Mouse (Mus musculus): ENCODE measurements at regions not wholly inside any gene's neighbourhood (a gene's known extent, or its start where the extent isn't known, plus 50 kb on each side); places are given as distances from the start of the nearest gene placed in this dataset.

DNA sequence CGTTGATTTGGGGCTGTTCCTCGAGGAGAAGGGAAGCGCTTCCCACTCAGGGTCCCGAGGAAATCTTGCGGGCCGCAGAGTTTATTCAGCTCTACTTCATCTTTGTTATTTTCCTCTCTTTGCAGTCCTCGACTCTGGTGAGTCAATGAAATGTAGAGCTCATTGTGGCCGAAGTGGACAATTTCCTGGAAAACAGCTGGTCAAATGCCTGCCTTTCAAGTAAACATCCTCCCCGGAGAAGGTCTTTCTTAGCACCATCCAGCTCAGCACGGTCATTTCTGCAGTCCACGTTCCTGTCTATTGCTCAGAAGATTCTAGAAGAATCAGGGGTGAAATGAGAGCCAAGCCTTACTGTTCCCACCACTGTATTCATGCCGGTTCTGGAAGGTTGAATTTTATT is 133.0 kb downstream of the Bcas1 start:
- Histone ChIP-seq H3K27ac (ENCODE audit: insufficient read depth, low read depth) (no peak overlapping the region), H3K4me1 (ENCODE audit: control insufficient read depth in 1 of 2, insufficient read depth in 2 of 2) (peaks cover 0 to 7% of the 10 kb centered on the region in 2 experiments; a peak in 2 of 4 replicates), H3K4me3 (replicated peaks in 1 of 3; ENCODE audit: low read depth in 2 of 3, low read length in 2 of 3, poor library complexity in 1 of 3) (no peak overlapping the region), H3K9me3 (replicated peaks; ENCODE audit: low read length) (no peaks in the 10 kb centered on the region), H3K4me2 (ENCODE audit: insufficient read depth, low read depth, poor library complexity, severe bottlenecking) (no peak overlapping the region), H3K79me2 (replicated peaks; ENCODE audit: control insufficient read depth, extremely low read depth, insufficient read depth, poor library complexity, severe bottlenecking) (no peaks in the 10 kb centered on the region), H3K27me3 (replicated peaks) (no peaks in the 10 kb centered on the region), H3K36me3 (replicated peaks in 1 of 2; ENCODE audit: control insufficient read depth in 1 of 2, insufficient read depth in 1 of 2, low read length in 1 of 2) (no peaks in the 10 kb centered on the region), H3K9ac (ENCODE audit: insufficient read depth, low read depth) (no peak overlapping the region)
- in situ Hi-C loops (cut with MboI; ENCODE audit: low pct_ligation_motif_present, low pct_unique_long_range_greater_than_20kb, low sequenced_read_pairs), result no loop called here
- dilution Hi-C loops (cut with MboI; ENCODE audit: extremely low pct_ligation_motif_present, extremely low pct_unique_long_range_greater_than_20kb, low sequenced_read_pairs), result no loop called here
- no peak for DNase-seq (ENCODE audit: extremely low read depth)
- no peak for TF ChIP-seq CHD1 (IDR thresholded peaks at IDR 0.05; ENCODE audit: low read depth, low read length)
- no peak for TF ChIP-seq USF1 (IDR thresholded peaks at IDR 0.05; ENCODE audit: low read depth, low read length)
- TF ChIP-seq JUND (conservative IDR thresholded peaks at IDR 0.05; ENCODE audit: low read depth, low read length), result no peak
- TF ChIP-seq MAZ (IDR thresholded peaks at IDR 0.05; ENCODE audit: low read depth, low read length), result no peak
- TF ChIP-seq KAT2A (IDR thresholded peaks at IDR 0.05; ENCODE audit: insufficient replicate concordance, low read length), result no peak
- TF ChIP-seq IRF4 (IDR thresholded peaks at IDR 0.05; ENCODE audit: low read depth, low read length), result no peak
- no peak for TF ChIP-seq RCOR1 (conservative IDR thresholded peaks at IDR 0.05; ENCODE audit: low read depth, low read length)
- TF ChIP-seq UBTF (IDR thresholded peaks at IDR 0.05; ENCODE audit: low read depth, low read length), result no peak
- TF ChIP-seq MXI1 (IDR thresholded peaks at IDR 0.05; ENCODE audit: low read depth, low read length), result no peak
- TF ChIP-seq TCF12 (IDR thresholded peaks at IDR 0.05; ENCODE audit: low read depth, low read length), result no peak
- TF ChIP-seq RAD21 (IDR thresholded peaks at IDR 0.05; ENCODE audit: low read depth, low read length), result no peak
- no peak for TF ChIP-seq NRF1 (IDR thresholded peaks at IDR 0.05; ENCODE audit: low read depth, low read length)
- no peak for TF ChIP-seq BHLHE40 (IDR thresholded peaks at IDR 0.05; ENCODE audit: low read depth, low read length)

- Histone ChIP-seq H3K36me3 (replicated peaks in 1 of 2; ENCODE audit: control insufficient read depth in 1 of 2, insufficient read depth in 1 of 2, low read length in 1 of 2) (no peaks in the 10 kb centered on the region), H3K27me3 (replicated peaks) (no peaks in the 10 kb centered on the region), H3K4me1 (ENCODE audit: control insufficient read depth in 1 of 2, insufficient read depth in 2 of 2) (peaks cover 3 to 21% of the 10 kb centered on the region in 2 experiments; a peak in 3 of 4 replicates), H3K27ac (ENCODE audit: insufficient read depth, low read depth) (no peak overlapping the region), H3K4me3 (replicated peaks in 1 of 3; ENCODE audit: low read depth in 2 of 3, low read length in 2 of 3, poor library complexity in 1 of 3) (no peak overlapping the region), H3K9me3 (replicated peaks; ENCODE audit: low read length) (no peaks in the 10 kb centered on the region), H3K79me2 (replicated peaks; ENCODE audit: control insufficient read depth, extremely low read depth, insufficient read depth, poor library complexity, severe bottlenecking) (no peaks in the 10 kb centered on the region), H3K9ac (ENCODE audit: insufficient read depth, low read depth) (no peak overlapping the region), H3K4me2 (ENCODE audit: insufficient read depth, low read depth, poor library complexity, severe bottlenecking) (no peak overlapping the region; the same call in 1 of the 2 replicates)
- no peak for DNase-seq (ENCODE audit: extremely low read depth)
- TF ChIP-seq GABPA (IDR thresholded peaks at IDR 0.05; ENCODE audit: insufficient replicate concordance, low read depth, low read length) (no peak), ELF1 (IDR thresholded peaks at IDR 0.05; ENCODE audit: low read depth, low read length) (no peak), UBTF (IDR thresholded peaks at IDR 0.05; ENCODE audit: low read depth, low read length) (no peak), PAX5 (IDR thresholded peaks at IDR 0.05; ENCODE audit: low read length) (no peak), TCF12 (IDR thresholded peaks at IDR 0.05; ENCODE audit: low read depth, low read length) (no peak), HCFC1 (IDR thresholded peaks at IDR 0.05; ENCODE audit: low read depth, low read length) (no peak), ZMIZ1 (IDR thresholded peaks at IDR 0.05; ENCODE audit: low read depth, low read length) (no peak), POLR2A (IDR thresholded peaks at IDR 0.05; ENCODE audit: low read depth, low read length) (no peak), NELFE (IDR thresholded peaks at IDR 0.05; ENCODE audit: low read depth, low read length) (no peak), EP300 (IDR thresholded peaks at IDR 0.05; ENCODE audit: low read length) (no peak), MAZ (IDR thresholded peaks at IDR 0.05; ENCODE audit: low read depth, low read length) (no peak), E2F4 (IDR thresholded peaks at IDR 0.05; ENCODE audit: insufficient replicate concordance, low read depth, low read length) (no peak), JUN (IDR thresholded peaks at IDR 0.05; ENCODE audit: insufficient read depth, low read depth, low read length) (no peak), KAT2A (IDR thresholded peaks at IDR 0.05; ENCODE audit: insufficient replicate concordance, low read length) (no peak), RAD21 (IDR thresholded peaks at IDR 0.05; ENCODE audit: low read depth, low read length) (no peak)
- dilution Hi-C loops (cut with MboI; ENCODE audit: extremely low pct_ligation_motif_present, extremely low pct_unique_long_range_greater_than_20kb, low sequenced_read_pairs) (no loop called here), in situ Hi-C loops (cut with MboI; ENCODE audit: low pct_ligation_motif_present, low pct_unique_long_range_greater_than_20kb, low sequenced_read_pairs) (no loop called here)
Measured at GRCm38 (mm10) chr2:170291841-170292655, 135.6 kb downstream of the Bcas1 start.
